Mouse (Mus musculus) midbrain, embryonic 14.5 days (tissue): ENCODE data around the gene Vmn1r197. TPM values are rescaled to one million over a fixed set of nuclear protein-coding genes. Genes with fewer than 3 reads are reported as not detected.
"Not testable (repeated sequence)": the region's sequence is repeated elsewhere in the genome, so short reads cannot be mapped to it uniquely, and the experiment has no call there.

Source experiments
- ATAC-seq: fragments of 200-750 bp; cut with Nextera tagmentation; 2 replicates; pipeline ENCODE4 v1.8.0; 2017; ENCODE audit warnings: moderate number of reproducible peaks, moderate library complexity; ENCODE audit not compliant: low FRiP score, low TSS enrichment
- DNase-seq: peaks from one replicate; pipeline ENCODE4 v3.0.0-alpha.2; 2015
- H3K27ac ChIP-seq: fragments of 300-500 bp; sonication (generic); replicated peaks from 2 replicates; pipeline ENCODE4 v1.5.1; 2014; ENCODE audit warnings: mild to moderate bottlenecking, low read depth, low read length, moderate library complexity
- H3K27me3 ChIP-seq: fragments of 300-500 bp; sonication (generic); 2 replicates; pipeline ENCODE4 v1.6.1; 2014; ENCODE audit warnings: low read length, control low read depth, mixed read lengths; ENCODE audit not compliant: control insufficient read depth, insufficient read depth
- H3K36me3 ChIP-seq: fragments of 300-500 bp; sonication (generic); 2 replicates; pipeline ENCODE4 v1.6.1; 2014; ENCODE audit warnings: low read length, control low read depth; ENCODE audit not compliant: control insufficient read depth, insufficient read depth
- H3K4me1 ChIP-seq: fragments of 300-500 bp; sonication (generic); 2 replicates; pipeline ENCODE4 v1.6.1; 2014; ENCODE audit warnings: mild to moderate bottlenecking, antibody characterized with exemption, low read length, control low read depth; ENCODE audit not compliant: control insufficient read depth, insufficient read depth
- H3K4me2 ChIP-seq: fragments of 300-500 bp; sonication (generic); 2 replicates; pipeline ENCODE4 v1.6.1; 2014; ENCODE audit warnings: mild to moderate bottlenecking, low read length, moderate library complexity
- H3K4me3 ChIP-seq: fragments of 300-500 bp; sonication (generic); replicated peaks from 2 replicates; pipeline ENCODE4 v1.5.1; 2014; ENCODE audit warnings: low read depth, low read length
- H3K9ac ChIP-seq: fragments of 300-500 bp; sonication (generic); replicated peaks from 2 replicates; pipeline ENCODE4 v1.6.1; 2014; ENCODE audit warnings: mild to moderate bottlenecking, low read length, moderate library complexity
- H3K9me3 ChIP-seq: fragments of 300-500 bp; sonication (generic); 2 replicates; pipeline ENCODE4 v1.6.1; 2016; ENCODE audit warnings: low read length, control low read depth, mixed read lengths; ENCODE audit not compliant: control insufficient read depth
- WGBS: fragments of 180-500 bp; shearing (Covaris S2); extraction: QIAGEN DNeasy Blood & Tissue Kit; methylation state at CpG from one replicate; pipeline ENCODE4 v1.1.7; 2014; 5-methylcytosine and 5-hydroxymethylcytosine counted together
- polyA plus RNA-seq: library from polyadenylated mRNA; unstranded; fragments of >200 nt; fragmentation: Nextera tagmentation; extraction: Ambion mirVana; gene quantifications from 2 replicates; pipeline ENCODE4 v1.2.1, GENCODE M21; 2014

The Vmn1r197 gene
- polyA plus RNA-seq, 1 experiment from 2014 or later, result not detected

DNA sequence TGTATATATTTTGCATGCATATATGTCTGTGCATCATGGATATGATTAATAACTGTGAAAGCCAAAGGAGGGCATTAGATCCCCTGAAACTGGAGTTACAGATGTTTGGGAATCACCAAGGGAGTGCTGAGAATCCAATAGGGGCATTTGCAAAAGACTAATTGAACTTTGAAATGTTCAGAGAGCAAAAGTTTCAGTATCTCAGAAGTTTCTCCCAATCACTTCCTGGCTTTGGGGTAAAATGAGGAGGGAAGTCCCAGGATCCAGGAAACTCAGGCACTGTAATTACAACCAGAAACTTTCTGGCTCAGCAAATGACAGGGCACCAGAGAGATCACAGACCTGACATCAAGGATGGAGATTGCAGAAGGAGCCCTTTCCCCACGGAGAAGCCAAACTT, 25.7 kb downstream of the Vmn1r197 start, which contains the start of gene Vmn1r198:
Vmn1r198 (plus strand) TSS at position 301 of the 400 bp plus-strand sequence.
- DNase-seq (no peak), ATAC-seq (no peak)
- WGBS, result 63% methylated on average over 1 of the region's 1 CpGs
- Histone ChIP-seq H3K4me2 (no peak within 1 kb of the TSS), H3K27ac (no peak within 1 kb of the TSS), H3K36me3 (no peaks in the 10 kb centered on the region), H3K4me3 (no peak within 1 kb of the TSS), H3K27me3 (no peaks in the 10 kb centered on the region), H3K9me3 (no peaks in the 10 kb centered on the region), H3K9ac (no peak within 1 kb of the TSS), H3K4me1 (no peaks in the 10 kb centered on the region)

DNA sequence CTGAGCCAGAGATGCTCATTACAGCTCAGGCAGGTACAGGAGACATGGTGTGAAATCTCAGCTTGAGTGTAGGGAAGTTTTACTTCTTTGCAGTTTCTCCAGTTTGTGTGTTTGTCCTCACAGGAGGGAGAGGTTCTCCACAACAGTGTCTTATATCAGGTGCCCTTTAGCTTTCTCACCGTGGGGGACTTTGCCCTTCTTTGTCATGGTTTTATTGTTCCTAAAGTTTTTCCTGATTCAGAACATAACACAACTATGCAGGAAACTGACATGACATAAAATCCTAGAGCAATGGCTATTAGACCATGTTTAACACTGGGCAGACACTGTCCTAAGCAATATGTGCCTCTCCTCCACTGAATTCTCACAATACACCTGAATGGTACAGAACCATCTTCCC, 26.4 kb downstream of the Vmn1r197 start:
- no peak overlapping the region for H3K9ac ChIP-seq
- H3K4me2 ChIP-seq, result no peak overlapping the region
- H3K27me3 ChIP-seq, result no peaks in the 10 kb centered on the region
- no peaks in the 10 kb centered on the region for H3K4me1 ChIP-seq
- 92% methylated on average over 1 of the region's 1 CpGs for WGBS
- ATAC-seq, result no peak
- no peaks in the 10 kb centered on the region for H3K36me3 ChIP-seq
- no peak overlapping the region for H3K4me3 ChIP-seq
- DNase-seq, result no peak
- H3K9me3 ChIP-seq, result no peaks in the 10 kb centered on the region
- H3K27ac ChIP-seq, result no peak overlapping the region

DNA sequence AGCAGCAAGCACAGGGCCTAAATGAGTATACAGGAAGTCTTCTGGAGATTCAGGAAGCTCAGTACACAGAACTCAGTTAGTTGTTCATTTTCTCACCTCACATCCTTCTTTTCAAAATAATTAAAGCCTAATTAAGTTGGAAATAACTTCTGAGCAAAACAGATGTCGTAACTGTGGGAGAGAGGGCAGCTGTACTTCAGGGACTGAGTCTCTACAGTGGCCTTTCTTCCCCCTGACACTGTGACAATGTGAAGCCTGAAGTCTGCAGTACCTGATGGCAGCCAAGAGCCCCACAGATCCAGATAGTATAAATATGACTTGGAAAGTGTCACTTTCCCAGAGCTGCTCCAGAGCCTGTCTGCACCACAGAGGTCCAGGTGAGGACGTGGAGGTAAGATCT, 55.1 kb downstream of the Vmn1r197 start, which contains the start of gene Vmn1r199:
Vmn1r199 (plus strand) TSS at position 301 of the 400 bp plus-strand sequence.
- H3K27me3 ChIP-seq, result no peaks in the 10 kb centered on the region
- no peaks in the 10 kb centered on the region for H3K4me1 ChIP-seq
- no peak within 1 kb of the TSS for H3K4me2 ChIP-seq
- 83% methylated on average over 2 of the region's 2 CpGs for WGBS
- no peak within 1 kb of the TSS for H3K27ac ChIP-seq
- H3K4me3 ChIP-seq, result no peak within 1 kb of the TSS
- H3K36me3 ChIP-seq, result no peaks in the 10 kb centered on the region
- DNase-seq (no peak), ATAC-seq (no peak)
- H3K9me3 ChIP-seq, result no peaks in the 10 kb centered on the region
- H3K9ac ChIP-seq, result no peak within 1 kb of the TSS

DNA sequence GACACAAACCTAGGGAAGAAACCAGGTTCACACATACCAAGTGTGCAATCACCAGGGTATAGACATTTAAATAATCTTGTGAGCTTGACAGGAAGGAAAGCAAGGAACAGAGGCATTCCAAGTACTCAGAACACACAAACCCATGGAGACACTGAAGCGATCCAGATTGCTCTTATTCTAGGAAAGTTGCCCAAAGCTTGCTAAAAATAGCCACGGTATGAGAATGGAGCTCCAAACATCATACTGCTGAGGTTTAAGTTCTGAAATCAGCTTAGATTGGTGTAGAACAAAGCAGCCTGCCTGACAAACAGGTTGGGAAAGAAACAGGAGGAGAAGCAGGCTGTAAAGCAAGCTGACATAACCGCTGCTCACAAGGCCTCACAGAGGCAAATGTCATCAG, 56.7 kb downstream of the Vmn1r197 start:
- H3K4me1 ChIP-seq, ATAC-seq, H3K36me3 ChIP-seq, H3K27me3 ChIP-seq, H3K9ac ChIP-seq, DNase-seq, H3K9me3 ChIP-seq, H3K4me3 ChIP-seq, H3K4me2 ChIP-seq, H3K27ac ChIP-seq: not testable (repeated sequence)
- 84% methylated on average over 3 of the region's 3 CpGs for WGBS

Other genes with a start within 250 kb of the Vmn1r197 start
- gene Vmn1r188, start 240.1 kb upstream of the Vmn1r197 start, polyA plus RNA-seq, result not detected in 2 replicates
- not detected in 2 replicates for gene Vmn1r189, start 218.8 kb upstream of the Vmn1r197 start, polyA plus RNA-seq
- gene Vmn1r191, start 140.6 kb upstream of the Vmn1r197 start, polyA plus RNA-seq, result not detected in 2 replicates
- not detected in 2 replicates for gene Vmn1r192, start 133.4 kb upstream of the Vmn1r197 start, polyA plus RNA-seq
- not detected in 2 replicates for gene Vmn1r193, start 101.4 kb upstream of the Vmn1r197 start, polyA plus RNA-seq
- gene Vmn1r194, start 80.4 kb upstream of the Vmn1r197 start, polyA plus RNA-seq, result not detected in 2 replicates
- not detected in 2 replicates for gene Vmn1r195, start 54.1 kb upstream of the Vmn1r197 start, polyA plus RNA-seq
- gene Vmn1r196, start 34.7 kb upstream of the Vmn1r197 start, polyA plus RNA-seq, result not detected in 2 replicates
- not detected in 2 replicates for gene Vmn1r198, start 25.8 kb downstream of the Vmn1r197 start, polyA plus RNA-seq
- gene Vmn1r199, start 55.2 kb downstream of the Vmn1r197 start, polyA plus RNA-seq, result not detected in 2 replicates
- 0.20 TPM in 1 of 2 replicates, not detected in the other for gene Vmn1r200, start 65.8 kb downstream of the Vmn1r197 start, polyA plus RNA-seq
- not detected in 2 replicates for gene Vmn1r201, start 147.3 kb downstream of the Vmn1r197 start, polyA plus RNA-seq
- gene Vmn1r202, start 180.8 kb downstream of the Vmn1r197 start, polyA plus RNA-seq, result not detected in 2 replicates
- not detected in 2 replicates for gene Vmn1r203, start 193.5 kb downstream of the Vmn1r197 start, polyA plus RNA-seq
- not detected in 2 replicates for gene Vmn1r204, start 228.6 kb downstream of the Vmn1r197 start, polyA plus RNA-seq